Mouse (Mus musculus) ES-Bruce4 (cell line): ENCODE measurements around the gene Ndufaf1.
A peak's percentile ranks its signal among the peaks of the same experiment; 100 is the strongest.

Experiments
- CTCF ChIP-seq: IDR thresholded peaks from one replicate; pipeline ENCODE4 v1.8.1; 2011; ENCODE audit warnings: low read depth, low read length
- EP300 ChIP-seq: IDR thresholded peaks from 2 replicates; pipeline ENCODE4 v1.6.1; 2011; ENCODE audit warnings: low read depth, low read length; ENCODE audit not compliant: insufficient read depth
- POLR2A ChIP-seq: IDR thresholded peaks from one replicate; pipeline ENCODE4 v1.8.1; 2011; ENCODE audit warnings: low read length; ENCODE audit not compliant: insufficient read depth

DNA sequence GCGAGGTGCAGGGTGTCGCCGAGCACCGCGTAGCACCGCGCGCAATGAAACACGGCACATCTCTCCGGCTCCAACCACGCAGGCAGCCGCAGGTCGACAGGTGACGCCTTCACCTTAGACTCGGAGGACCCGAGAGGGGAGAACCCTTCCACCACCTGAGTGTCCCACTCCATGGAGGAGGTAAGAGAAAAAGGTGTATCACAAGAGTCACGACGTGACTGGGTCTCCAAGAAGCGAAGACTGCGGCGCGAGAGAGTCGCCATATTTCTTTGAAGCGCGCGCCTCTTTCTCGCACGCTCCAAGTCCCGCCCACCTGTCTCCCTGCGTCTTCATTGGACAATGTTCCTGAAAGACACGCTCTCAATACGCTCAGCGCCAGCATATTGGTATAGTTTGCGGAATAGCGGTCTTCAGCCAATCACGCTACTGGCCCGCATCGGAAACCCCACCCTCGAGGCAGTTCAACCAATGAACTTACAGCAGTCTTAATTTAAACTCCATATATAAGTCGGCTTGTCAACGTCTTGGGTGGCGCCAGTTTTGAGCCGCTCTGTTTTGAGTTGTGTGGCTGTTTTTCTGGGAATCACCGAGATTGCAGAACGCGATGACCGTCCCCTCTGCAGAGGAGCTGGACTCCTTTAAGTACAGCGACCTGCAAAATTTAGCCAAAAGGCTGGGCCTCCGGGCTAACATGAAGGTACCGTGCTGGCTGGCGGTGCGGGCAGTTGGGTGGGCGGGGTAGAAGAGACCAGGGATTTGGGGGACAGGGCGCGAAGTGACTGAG is 44.2 kb downstream of the Ndufaf1 start, which contains the start of the genes Nusap1 and Oip5:
- TF ChIP-seq CTCF (no peak), POLR2A (peak; percentile 86), EP300 (no peak)
